Mouse (Mus musculus) urinary bladder, postnatal 14 days (tissue): ENCODE results near the gene Mterf4.

ENCODE experiments used
- DNase-seq: peaks from one replicate; pipeline ENCODE4 v3.0.0; 2021; ENCODE audit warnings: low spot score

The Mterf4 gene

DNA sequence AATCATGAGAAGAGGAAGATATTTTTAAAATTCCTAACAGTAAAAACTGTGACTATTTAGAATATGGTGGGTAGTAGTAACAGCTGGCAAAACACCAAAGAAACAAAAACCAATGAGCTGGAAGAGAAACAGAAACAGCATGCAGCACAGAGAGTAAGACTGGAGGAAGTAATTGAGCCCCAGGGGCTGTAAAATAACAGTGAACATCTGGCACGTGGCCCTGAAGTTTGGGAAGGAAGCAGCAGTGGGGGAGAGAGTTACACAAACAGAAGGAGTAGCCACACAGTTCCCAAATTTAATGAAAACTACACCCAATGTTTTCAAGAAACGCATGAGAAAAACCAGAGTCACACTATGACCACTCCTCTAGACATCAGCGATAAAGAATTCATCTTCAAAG is 38.5 kb downstream of the Mterf4 start:
- DNase-seq, result no peak

DNA sequence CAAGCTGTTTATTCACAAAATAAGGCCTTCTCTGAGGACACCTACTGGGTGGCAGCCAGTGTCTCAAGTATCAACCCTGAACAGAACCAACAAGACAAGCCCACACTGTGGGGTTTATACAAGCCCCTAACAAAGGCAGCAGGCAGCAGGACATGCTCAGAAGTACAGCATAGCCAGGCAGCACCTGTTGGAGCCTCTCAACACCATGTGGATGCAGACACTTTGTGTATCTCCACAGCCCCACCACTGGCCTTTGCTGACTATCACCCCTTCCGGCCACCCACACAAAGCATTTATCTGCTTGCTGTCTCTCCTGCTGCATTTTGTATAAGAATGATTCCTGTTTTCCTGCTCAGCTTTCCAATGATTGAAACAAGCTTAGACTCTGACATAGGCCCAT is 48.2 kb downstream of the Mterf4 start:
- no peak for DNase-seq

DNA sequence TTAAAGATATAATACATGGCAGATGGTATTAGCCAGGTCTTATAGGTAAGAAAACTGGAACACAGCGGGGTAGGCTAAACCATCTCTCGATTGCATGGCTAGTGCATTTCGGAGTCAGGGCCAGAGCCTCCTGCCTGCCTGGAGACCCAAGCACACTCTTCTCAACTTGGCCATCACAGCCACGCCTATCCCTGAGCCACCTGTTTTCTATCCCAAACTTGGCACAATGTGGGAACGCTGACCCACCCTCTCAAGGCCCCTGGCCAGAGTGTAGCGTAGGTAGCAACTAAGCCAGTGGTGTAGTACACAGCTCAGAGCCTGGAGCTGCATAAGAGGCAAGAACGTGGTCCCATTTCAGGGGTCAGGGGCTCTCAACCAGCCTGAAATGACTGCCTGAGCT is 50.0 kb downstream of the Mterf4 start:
- DNase-seq, result no peak

DNA sequence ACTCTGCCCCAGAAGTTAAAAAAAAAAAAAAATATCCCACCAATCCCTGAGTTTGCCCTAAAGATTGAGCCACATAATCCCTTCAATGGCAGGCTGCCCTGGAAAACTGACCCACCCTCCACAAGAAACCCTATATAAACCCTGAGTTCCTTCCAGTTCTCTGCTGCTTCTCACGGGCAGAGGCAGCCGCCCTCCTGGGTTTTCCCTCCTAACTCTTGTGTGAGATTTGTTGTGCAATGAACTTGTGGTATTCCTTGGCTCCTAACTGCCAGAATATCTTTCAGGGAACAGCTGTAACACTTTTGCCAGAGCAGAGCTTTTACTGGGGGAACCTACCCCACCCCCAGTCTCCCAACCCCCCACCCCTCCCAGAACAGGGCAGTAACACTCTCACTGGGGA is 53.1 kb downstream of the Mterf4 start:
- no peak for DNase-seq
